Mouse (Mus musculus): Measurements from ENCODE around the gene Adipoq.

DNA sequence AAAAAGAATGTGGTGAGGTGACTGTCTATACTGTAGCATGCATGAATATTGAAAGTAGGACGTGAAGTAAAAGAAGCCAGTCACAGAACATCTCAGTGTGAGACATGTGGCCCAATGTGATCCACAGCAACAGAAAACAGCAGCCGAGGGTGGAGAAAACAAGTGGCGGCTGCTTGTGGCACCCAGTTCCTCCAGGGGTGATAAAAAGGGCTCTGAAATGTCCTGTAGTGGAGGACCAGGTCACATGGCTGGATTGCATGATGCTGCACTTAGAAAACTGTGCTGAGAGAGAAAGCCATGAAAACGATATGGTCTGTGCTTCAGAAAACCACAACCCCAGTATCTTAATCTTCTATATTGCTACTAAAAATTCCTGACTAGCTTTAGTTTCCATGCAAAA, 34.7 kb downstream of the Adipoq start:
- TF ChIP-seq EP300 (IDR thresholded peaks at IDR 0.05; ENCODE audit: low read depth) (no peak), CTCF (IDR thresholded peaks at IDR 0.05; ENCODE audit: low read depth) (no peak)

Data from liver, embryonic 14.5 days (tissue).